Mouse (Mus musculus) ES-E14 (cell line): ENCODE measurements around the gene Socs3.

Source experiments
- CHD2 ChIP-seq: IDR thresholded peaks from 2 replicates; pipeline ENCODE4 v1.6.1; 2014; ENCODE audit warnings: mild to moderate bottlenecking, low read depth, low read length, inconsistent platforms
- HCFC1 ChIP-seq: IDR thresholded peaks from 2 replicates; pipeline ENCODE4 v1.6.1; 2012; ENCODE audit warnings: low read length, inconsistent platforms, borderline replicate concordance; ENCODE audit not compliant: insufficient read depth
- MAFK ChIP-seq: IDR thresholded peaks from 2 replicates; pipeline ENCODE4 v1.6.1; 2014; ENCODE audit warnings: mild to moderate bottlenecking, low read depth, low read length, inconsistent platforms; ENCODE audit not compliant: insufficient read depth
- ZC3H11A ChIP-seq: IDR thresholded peaks from 2 replicates; pipeline ENCODE4 v1.6.1; 2012; ENCODE audit warnings: low read depth, mild to moderate bottlenecking, inconsistent platforms, low read length, borderline replicate concordance
- ZNF384 ChIP-seq: IDR thresholded peaks from 2 replicates; pipeline ENCODE4 v1.6.1; 2012; ENCODE audit warnings: low read depth, low read length, inconsistent platforms

- TF ChIP-seq CHD2 (no peak), ZNF384 (no peak), HCFC1 (no peak), ZC3H11A (no peak), MAFK (no peak)
Observed at GRCm38 (mm10) chr11:118008144-118008805, 38.4 kb upstream of the Socs3 start.
